ENCODE assay signal across 8 mouse cellular contexts in the genomic region with DNA sequence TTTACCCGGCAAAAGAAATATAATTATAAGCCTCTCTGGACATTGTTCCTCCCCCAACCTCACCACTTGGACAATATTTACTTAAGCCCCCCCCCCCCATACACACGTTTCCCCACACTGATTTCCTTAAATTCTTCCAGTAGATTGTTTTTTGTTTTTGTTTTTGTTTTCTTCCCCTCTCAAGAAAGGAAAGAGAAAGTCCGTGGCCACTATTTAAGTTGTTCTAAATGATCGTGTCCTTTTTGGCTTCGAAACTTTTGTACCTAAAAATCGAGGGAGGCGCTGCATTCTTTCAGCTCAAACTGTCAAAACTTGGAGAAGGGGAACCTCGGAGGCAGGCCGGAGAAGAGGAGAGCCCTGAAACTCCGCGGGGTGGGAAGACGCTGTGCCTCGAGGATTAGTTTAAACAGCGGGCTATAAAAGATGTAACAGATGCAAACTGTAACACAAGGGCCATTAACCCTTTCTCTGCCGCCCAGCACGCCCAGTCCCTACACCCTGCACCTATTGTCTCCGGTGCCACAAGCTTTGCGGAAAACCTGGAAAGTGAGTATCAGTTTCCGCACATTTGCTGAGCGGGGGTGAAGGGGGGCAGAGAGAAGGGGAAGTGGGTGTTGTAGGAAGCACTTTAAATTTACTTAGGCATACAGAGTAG. TPM values are rescaled to one million over a fixed set of nuclear protein-coding genes. Genes with fewer than 3 reads are reported as not detected.
A peak's percentile ranks its signal among the peaks of the same experiment; 100 is the strongest.
DNase-seq lines count a peak whose midpoint lies in the region; ATAC-seq and TF ChIP-seq lines count a peak whose summit lies in the region.

No protein-coding gene starts in this region.

- peak overlapping the region; percentile 74 for H3K9ac ChIP-seq in intestine, postnatal 0 days (ENCODE audit: low read depth, low read length)
- H3K9ac ChIP-seq in lung, embryonic 15.5 days, result peak overlapping the region; percentile 86

- ATAC-seq in intestine, postnatal 0 days, result no peak
- ATAC-seq in lung, embryonic 15.5 days (ENCODE audit: borderline replicate concordance, extremely low read depth, low FRiP score, low TSS enrichment), result no peak
- ATAC-seq in neutrophil, adult 5-6 weeks (ENCODE audit: extremely low read depth, insufficient number of reproducible peaks, low FRiP score, poor library complexity, severe bottlenecking), result peak; percentile 15; the same call in 1 of the 2 replicates
- ATAC-seq in inflammation-experienced regulatory T-cells, adult 6 months, result no peak

- no peak for TF ChIP-seq CTCF in intestine, postnatal 0 days (IDR thresholded peaks at IDR 0.05; ENCODE audit: low read depth)

- no peaks in the 10 kb centered on the region for H3K36me3 ChIP-seq in intestine, postnatal 0 days (ENCODE audit: control insufficient read depth, insufficient read depth)
- H3K36me3 ChIP-seq in lung, embryonic 15.5 days, result no peaks in the 10 kb centered on the region

- WGBS in intestine, postnatal 0 days, result 1% methylated on average over 20 of the region's 20 CpGs
- under 1% methylated on average over 20 of the region's 20 CpGs for WGBS in lung, embryonic 15.5 days

- peak overlapping the region; percentile 77 for H3K4me2 ChIP-seq in intestine, postnatal 0 days (replicated peaks; ENCODE audit: low read depth)
- H3K4me2 ChIP-seq in lung, embryonic 15.5 days, result peak overlapping the region; percentile 74

- no peaks in the 10 kb centered on the region for H3K9me3 ChIP-seq in intestine, postnatal 0 days (ENCODE audit: control insufficient read depth)
- no peaks in the 10 kb centered on the region for H3K9me3 ChIP-seq in lung, embryonic 15.5 days

- intact Hi-C loops in left cerebral cortex, postnatal 4 days (cut with DNase I), result loop anchor here (10.0 kb wide), 1 partner anchor 294 kb away; no protein-coding TSS in a partner anchor
- intact Hi-C loops in gastrocnemius, postnatal 36 days (cut with DNase I), result loop anchor here (5.0 to 10.0 kb wide), 2 partner anchors 539 to 966 kb away; no protein-coding TSS in a partner anchor

- peak overlapping the region; percentile 75 for H3K27ac ChIP-seq in intestine, postnatal 0 days (ENCODE audit: low read depth, low read length)
- H3K27ac ChIP-seq in lung, embryonic 15.5 days, result peak overlapping the region; percentile 96

- H3K4me3 ChIP-seq in intestine, postnatal 0 days (ENCODE audit: low read depth, low read length), result peak overlapping the region; percentile 61
- H3K4me3 ChIP-seq in lung, embryonic 15.5 days, result peak overlapping the region; percentile 73

- H3K4me1 ChIP-seq in intestine, postnatal 0 days (replicated peaks; ENCODE audit: control insufficient read depth, insufficient read depth, low read length), result no peaks in the 10 kb centered on the region
- H3K4me1 ChIP-seq in lung, embryonic 15.5 days, result peaks cover 7% of the 10 kb centered on the region

- H3K27me3 ChIP-seq in intestine, postnatal 0 days (replicated peaks; ENCODE audit: control insufficient read depth, insufficient read depth, low read length), result peaks cover 60% of the 10 kb centered on the region
- H3K27me3 ChIP-seq in lung, embryonic 15.5 days, result peaks cover 16% of the 10 kb centered on the region

- DNase-seq in left cerebral cortex, postnatal 4 days, result peak; percentile 66
- no peak for DNase-seq in left cerebral cortex, adult 9 months (ENCODE audit: low spot score in 2 of 2)
- peak; percentile 54 for DNase-seq in brain, adult 2 months (ENCODE audit: low read depth, low spot score)
- peak; percentile 21 to 50 for DNase-seq in gastrocnemius, postnatal 36 days

RNA-seq across cellular contexts. Expression of a gene that starts 6.3 kb away (rescaled TPM):
- 100 to 1,000 TPM; 451 to 546 TPM for total RNA-seq in left cerebral cortex, postnatal 4 days (2021)
- 10 to 100 TPM; 29.1 to 30.4 TPM for total RNA-seq in gastrocnemius, postnatal 36 days (2021)
- 13.1 and 14.2 TPM in 2 replicates for polyA plus RNA-seq in intestine, postnatal 0 days (2015; fragmentation: Nextera tagmentation; extraction: Ambion mirVana)
- polyA plus RNA-seq in lung, embryonic 15.5 days (2015; fragmentation: Nextera tagmentation; extraction: Ambion mirVana), result 79.9 and 94.7 TPM in 2 replicates
- 109 and 113 TPM in 2 replicates for total RNA-seq in neutrophil, adult 5-6 weeks (2017)
- polyA plus RNA-seq in inflammation-experienced regulatory T-cells, adult 6 months (2017; shearing (Covaris generic)), result 1 to 10 TPM in 1 of 3 experiments, under 1 TPM in 2; 0.66 to 6.7 (median 0.91) TPM

Comparison
In these comparisons a context has a peak if more than half of its experiments do, and no peak if none do; other contexts are left out.
1. DNase-seq: peak in left cerebral cortex, postnatal 4 days (single experiment), brain, adult 2 months (single experiment) and gastrocnemius, postnatal 36 days (2 of 2); none in left cerebral cortex, adult 9 months (0 of 2).